Mouse (Mus musculus) cerebellum, adult 2 months (tissue): ENCODE measurements around the gene Selenoi. TPM values are rescaled to one million over a fixed set of nuclear protein-coding genes. Genes with fewer than 3 reads are reported as not detected.
A peak's percentile ranks its signal among the peaks of the same experiment; 100 is the strongest.

ENCODE experiments used
- DNase-seq, 2 experiments: peaks; one replicate each; pipeline ENCODE4 v3.0.0; 2021
- H3K27ac ChIP-seq: fragments of 200-500 bp; 2 replicates; pipeline ENCODE4 v1.5.1; 2012; ENCODE audit warnings: low read length, control low read depth, inconsistent platforms; ENCODE audit not compliant: insufficient read depth
- H3K27me3 ChIP-seq: fragments of 200-500 bp; 2 replicates; pipeline ENCODE4 v1.6.1; 2012; ENCODE audit warnings: inconsistent platforms, mild to moderate bottlenecking, low read length, moderate library complexity; ENCODE audit not compliant: control insufficient read depth, insufficient read depth
- H3K4me1 ChIP-seq: fragments of 200-500 bp; 2 replicates; pipeline ENCODE4 v1.6.1; 2011; ENCODE audit warnings: low read length; ENCODE audit not compliant: control insufficient read depth, insufficient read depth
- H3K4me3 ChIP-seq: fragments of 200-500 bp; replicated peaks from 2 replicates; pipeline ENCODE3; 2011; ENCODE audit warnings: mild to moderate bottlenecking, low read depth, low read length, control low read depth; ENCODE audit not compliant: insufficient read depth
- CTCF ChIP-seq: fragments of 200-500 bp; IDR thresholded peaks from 2 replicates; pipeline ENCODE4 v1.5.1; 2011; ENCODE audit warnings: low read depth, mild to moderate bottlenecking, control low read depth, low read length, moderate library complexity, borderline replicate concordance; ENCODE audit not compliant: insufficient read depth
- POLR2A ChIP-seq: fragments of 200-500 bp; IDR thresholded peaks from 2 replicates; pipeline ENCODE4 v1.6.1; 2011; ENCODE audit warnings: low read length, control low read depth, borderline replicate concordance; ENCODE audit not compliant: insufficient read depth
- WGBS: fragments of 180-500 bp; shearing (Covaris S2); methylation state at CpG from one replicate; pipeline ENCODE4 v1.1.7; 2018; 5-methylcytosine and 5-hydroxymethylcytosine counted together
- polyA plus RNA-seq: library from polyadenylated mRNA; depleted of rRNA; stranded (reverse); fragments of >200 nt; gene quantifications from 2 replicates; pipeline ENCODE4 v1.2.3, GENCODE M21; 2012

The Selenoi gene
- polyA plus RNA-seq, 1 experiment = 33.9 TPM

GRCm38 (mm10) chr5:30222681-30223080, 9.7 kb upstream of the Selenoi start:
- 98% methylated on average over 8 of the region's 8 CpGs for WGBS
- Histone ChIP-seq H3K27ac (no peak overlapping the region), H3K27me3 (no peaks in the 10 kb centered on the region), H3K4me3 (no peak overlapping the region), H3K4me1 (no peaks in the 10 kb centered on the region)
- no peak for TF ChIP-seq POLR2A
- TF ChIP-seq CTCF = no peak
- no peak for DNase-seq

- no peak overlapping the region for H3K27ac ChIP-seq
- peak; percentile 72 for TF ChIP-seq CTCF
- no peak for TF ChIP-seq POLR2A
- no peaks in the 10 kb centered on the region for H3K4me1 ChIP-seq
- 61% methylated on average over 4 of the region's 4 CpGs for WGBS
- DNase-seq = peak; percentile 44 to 48
- no peaks in the 10 kb centered on the region for H3K27me3 ChIP-seq
- H3K4me3 ChIP-seq = no peak overlapping the region
Measured at GRCm38 (mm10) chr5:30230901-30231300, 1.5 kb upstream of the Selenoi start.

- TF ChIP-seq POLR2A = no peak
- TF ChIP-seq CTCF = no peak
- DNase-seq = no peak
- Histone ChIP-seq H3K27ac (peak overlapping the region; percentile 49), H3K27me3 (no peaks in the 10 kb centered on the region), H3K4me1 (peaks cover 2% of the 10 kb centered on the region; the same call in 1 of the 2 replicates), H3K4me3 (peak overlapping the region; percentile 78)
- 23% methylated on average over 16 of the region's 16 CpGs for WGBS
Measured at GRCm38 (mm10) chr5:30231891-30232270, 500 bp upstream of the Selenoi start.

GRCm38 (mm10) chr5:30233042-30233441, 661 bp downstream of the Selenoi start:
- Histone ChIP-seq H3K4me3 (peak overlapping the region; percentile 64), H3K27ac (peak overlapping the region; percentile 17; the same call in 1 of the 2 replicates), H3K4me1 (peaks cover 2% of the 10 kb centered on the region; the same call in 1 of the 2 replicates), H3K27me3 (no peaks in the 10 kb centered on the region)
- WGBS = under 1% methylated on average over 15 of the region's 15 CpGs
- TF ChIP-seq POLR2A (no peak), CTCF (no peak)
- peak in 1 of 2 experiments; percentile 26 for DNase-seq

GRCm38 (mm10) chr5:30233979-30234378, 1.6 kb downstream of the Selenoi start:
- WGBS = 33% methylated on average over 8 of the region's 8 CpGs
- H3K27me3 ChIP-seq = no peaks in the 10 kb centered on the region

GRCm38 (mm10) chr5:30235641-30236126, 3.3 kb downstream of the Selenoi start:
- TF ChIP-seq POLR2A (no peak), CTCF (no peak)
- Histone ChIP-seq H3K4me3 (no peak overlapping the region), H3K27ac (no peak overlapping the region), H3K27me3 (no peaks in the 10 kb centered on the region), H3K4me1 (peaks cover 2% of the 10 kb centered on the region; the same call in 1 of the 2 replicates)
- WGBS = 97% methylated on average over 2 of the region's 2 CpGs
- DNase-seq = no peak

More at GRCm38 (mm10) chr5:30233979-30234378, 1.6 kb downstream of the Selenoi start:
- DNase-seq = no peak
- Histone ChIP-seq H3K4me3 (no peak overlapping the region), H3K27ac (no peak overlapping the region), H3K4me1 (peaks cover 2% of the 10 kb centered on the region; the same call in 1 of the 2 replicates)
- TF ChIP-seq POLR2A (no peak), CTCF (no peak)

GRCm38 (mm10) chr5:30238533-30238932, 6.2 kb downstream of the Selenoi start:
- no peak for DNase-seq
- Histone ChIP-seq H3K4me3 (no peak overlapping the region), H3K27ac (no peak overlapping the region), H3K27me3 (no peaks in the 10 kb centered on the region), H3K4me1 (peaks cover 2% of the 10 kb centered on the region; the same call in 1 of the 2 replicates)
- TF ChIP-seq POLR2A (no peak), CTCF (no peak)
- WGBS = 97% methylated on average over 5 of the region's 5 CpGs

- no peak overlapping the region for H3K4me3 ChIP-seq
- no peak overlapping the region for H3K27ac ChIP-seq
- WGBS = 85% methylated on average over 7 of the region's 7 CpGs
- H3K27me3 ChIP-seq = no peaks in the 10 kb centered on the region
- TF ChIP-seq POLR2A (no peak), CTCF (no peak)
- peaks cover 6% of the 10 kb centered on the region for H3K4me1 ChIP-seq
- DNase-seq = no peak
Measured at GRCm38 (mm10) chr5:30240552-30240951, 8.2 kb downstream of the Selenoi start.
